Mouse (Mus musculus): ENCODE data around the gene E130114P18Rik. TPM values are rescaled to one million over a fixed set of nuclear protein-coding genes. Genes with fewer than 3 reads are reported as not detected.

Gene E130114P18Rik
- polyA plus RNA-seq, 1 experiment from 2014 or later: 0.35 TPM

- no peak for ATAC-seq (ENCODE audit: low FRiP score, low TSS enrichment)
- 39% methylated on average over 9 of the region's 9 CpGs for WGBS
- Histone ChIP-seq H3K27me3 (ENCODE audit: control insufficient read depth, insufficient read depth, low read length) (no peaks in the 10 kb centered on the region; the same call in 1 of the 2 replicates), H3K36me3 (ENCODE audit: control insufficient read depth, insufficient read depth, low read length) (no peaks in the 10 kb centered on the region), H3K4me1 (ENCODE audit: control insufficient read depth, insufficient read depth, low read length) (peaks cover 4% of the 10 kb centered on the region; the same call in 1 of the 2 replicates), H3K27ac (ENCODE audit: low read depth, low read length) (no peak overlapping the region), H3K4me3 (ENCODE audit: low read length) (no peak overlapping the region), H3K9me3 (ENCODE audit: control insufficient read depth, low read length) (no peaks in the 10 kb centered on the region), H3K9ac (ENCODE audit: low read depth, low read length) (no peak overlapping the region), H3K4me2 (replicated peaks; ENCODE audit: low read depth, low read length) (no peak overlapping the region)
Observed at GRCm38 (mm10) chr4:97710048-97710765, 67.7 kb downstream of the E130114P18Rik start.

- peak; percentile 92 for ATAC-seq (ENCODE audit: low FRiP score, low TSS enrichment)
- 24% methylated on average over 22 of the region's 22 CpGs for WGBS
- Histone ChIP-seq H3K9ac (ENCODE audit: low read depth, low read length) (no peak overlapping the region), H3K9me3 (ENCODE audit: control insufficient read depth, low read length) (no peaks in the 10 kb centered on the region), H3K27me3 (ENCODE audit: control insufficient read depth, insufficient read depth, low read length) (no peaks in the 10 kb centered on the region; the same call in 1 of the 2 replicates), H3K36me3 (ENCODE audit: control insufficient read depth, insufficient read depth, low read length) (no peaks in the 10 kb centered on the region), H3K4me2 (replicated peaks; ENCODE audit: low read depth, low read length) (peak overlapping the region; percentile 36), H3K4me1 (ENCODE audit: control insufficient read depth, insufficient read depth, low read length) (peaks cover 4% of the 10 kb centered on the region; the same call in 1 of the 2 replicates), H3K27ac (ENCODE audit: low read depth, low read length) (no peak overlapping the region), H3K4me3 (ENCODE audit: low read length) (peak overlapping the region; percentile 14)
Observed at GRCm38 (mm10) chr4:97707373-97708152, 70.3 kb downstream of the E130114P18Rik start.

GRCm38 (mm10) chr4:97696684-97697615, 80.9 kb downstream of the E130114P18Rik start:
- no peaks in the 10 kb centered on the region for H3K9me3 ChIP-seq (ENCODE audit: control insufficient read depth, low read length)
- no peak overlapping the region for H3K9ac ChIP-seq (ENCODE audit: low read depth, low read length)
- no peak overlapping the region for H3K4me3 ChIP-seq (ENCODE audit: low read length)
- ATAC-seq (ENCODE audit: low FRiP score, low TSS enrichment): peak; percentile 85
- no peaks in the 10 kb centered on the region for H3K27me3 ChIP-seq (ENCODE audit: control insufficient read depth, insufficient read depth, low read length)
- H3K4me2 ChIP-seq (replicated peaks; ENCODE audit: low read depth, low read length): no peak overlapping the region
- H3K36me3 ChIP-seq (ENCODE audit: control insufficient read depth, insufficient read depth, low read length): no peaks in the 10 kb centered on the region
- H3K27ac ChIP-seq (ENCODE audit: low read depth, low read length): no peak overlapping the region
- H3K4me1 ChIP-seq (ENCODE audit: control insufficient read depth, insufficient read depth, low read length): peaks cover 7% of the 10 kb centered on the region; the same call in 1 of the 2 replicates
- WGBS: 38% methylated on average over 7 of the region's 7 CpGs

GRCm38 (mm10) chr4:97695414-97696040, 82.4 kb downstream of the E130114P18Rik start:
- Histone ChIP-seq H3K4me3 (ENCODE audit: low read length) (no peak overlapping the region), H3K4me2 (replicated peaks; ENCODE audit: low read depth, low read length) (no peak overlapping the region), H3K27me3 (ENCODE audit: control insufficient read depth, insufficient read depth, low read length) (no peaks in the 10 kb centered on the region), H3K4me1 (ENCODE audit: control insufficient read depth, insufficient read depth, low read length) (peaks cover 7% of the 10 kb centered on the region; the same call in 1 of the 2 replicates), H3K9ac (ENCODE audit: low read depth, low read length) (no peak overlapping the region), H3K9me3 (ENCODE audit: control insufficient read depth, low read length) (no peaks in the 10 kb centered on the region), H3K27ac (ENCODE audit: low read depth, low read length) (no peak overlapping the region), H3K36me3 (ENCODE audit: control insufficient read depth, insufficient read depth, low read length) (no peaks in the 10 kb centered on the region)
- ATAC-seq (ENCODE audit: low FRiP score, low TSS enrichment): no peak
- WGBS: 58% methylated on average over 7 of the region's 7 CpGs

GRCm38 (mm10) chr4:97693931-97694330, 83.9 kb downstream of the E130114P18Rik start:
- peaks cover 10% of the 10 kb centered on the region; the same call in 1 of the 2 replicates for H3K4me1 ChIP-seq (ENCODE audit: control insufficient read depth, insufficient read depth, low read length)

DNA sequence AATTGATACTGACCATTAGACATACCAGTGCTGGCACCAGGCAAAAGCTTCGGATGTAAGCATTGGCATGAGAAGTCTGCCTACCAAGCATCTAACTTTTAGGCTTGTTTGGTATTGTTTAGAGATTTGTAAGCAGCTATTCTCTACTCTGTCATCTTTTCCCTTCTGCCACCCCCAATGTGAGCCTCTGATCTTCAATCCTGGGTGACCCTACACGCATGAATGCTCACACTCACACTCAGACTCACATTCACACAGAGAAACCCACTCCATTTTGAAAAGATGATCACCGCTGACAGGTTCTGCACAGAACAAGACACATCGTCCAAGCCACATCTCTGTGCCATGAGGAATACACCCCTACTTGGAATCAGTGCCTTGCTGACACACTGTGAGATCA, 84.8 kb downstream of the E130114P18Rik start:
- WGBS: 91% methylated on average over 4 of the region's 4 CpGs
- no peak overlapping the region for H3K4me3 ChIP-seq (ENCODE audit: low read length)
- peaks cover 10% of the 10 kb centered on the region; the same call in 1 of the 2 replicates for H3K4me1 ChIP-seq (ENCODE audit: control insufficient read depth, insufficient read depth, low read length)

More at GRCm38 (mm10) chr4:97693931-97694330, 83.9 kb downstream of the E130114P18Rik start:
- H3K4me2 ChIP-seq (replicated peaks; ENCODE audit: low read depth, low read length): no peak overlapping the region
- no peaks in the 10 kb centered on the region for H3K9me3 ChIP-seq (ENCODE audit: control insufficient read depth, low read length)
- no peak overlapping the region for H3K4me3 ChIP-seq (ENCODE audit: low read length)
- no peaks in the 10 kb centered on the region for H3K27me3 ChIP-seq (ENCODE audit: control insufficient read depth, insufficient read depth, low read length)
- no peak overlapping the region for H3K9ac ChIP-seq (ENCODE audit: low read depth, low read length)
- no peak for ATAC-seq (ENCODE audit: low FRiP score, low TSS enrichment)
- WGBS: 83% methylated on average over 4 of the region's 4 CpGs
- H3K27ac ChIP-seq (ENCODE audit: low read depth, low read length): no peak overlapping the region
- no peaks in the 10 kb centered on the region for H3K36me3 ChIP-seq (ENCODE audit: control insufficient read depth, insufficient read depth, low read length)

DNA sequence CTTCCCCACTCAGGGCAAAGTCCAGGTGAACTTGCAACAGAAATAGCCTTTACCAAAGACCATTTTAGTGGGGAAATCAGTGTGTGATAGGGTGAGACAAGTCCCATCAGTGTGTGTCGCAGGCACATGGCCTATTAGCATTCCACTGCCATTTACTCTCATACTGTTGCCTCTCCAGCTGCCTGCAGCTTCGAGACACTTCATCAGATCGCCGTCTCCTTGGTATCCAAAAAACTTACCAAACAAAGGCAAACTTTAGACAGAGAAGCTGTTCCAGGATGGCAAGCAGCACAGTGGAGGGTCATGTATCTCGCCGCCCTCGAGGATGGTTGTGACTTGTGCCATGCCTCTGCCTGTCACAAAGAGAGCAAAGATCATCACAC, 87.5 kb downstream of the E130114P18Rik start:
- H3K27me3 ChIP-seq (ENCODE audit: control insufficient read depth, insufficient read depth, low read length): no peaks in the 10 kb centered on the region
- 0 out of 2 replicates have a peak, but pooled peaks cover 3% of the 10 kb centered on the region for H3K4me1 ChIP-seq (ENCODE audit: control insufficient read depth, insufficient read depth, low read length)
- H3K9me3 ChIP-seq (ENCODE audit: control insufficient read depth, low read length): no peaks in the 10 kb centered on the region
- H3K9ac ChIP-seq (ENCODE audit: low read depth, low read length): no peak overlapping the region
- no peak for ATAC-seq (ENCODE audit: low FRiP score, low TSS enrichment)
- H3K4me2 ChIP-seq (replicated peaks; ENCODE audit: low read depth, low read length): no peak overlapping the region
- 88% methylated on average over 7 of the region's 7 CpGs for WGBS
- H3K36me3 ChIP-seq (ENCODE audit: control insufficient read depth, insufficient read depth, low read length): no peaks in the 10 kb centered on the region
- no peak overlapping the region for H3K27ac ChIP-seq (ENCODE audit: low read depth, low read length)
- no peak overlapping the region for H3K4me3 ChIP-seq (ENCODE audit: low read length)

More for the DNA sequence above, 84.8 kb downstream of the E130114P18Rik start:
- H3K9me3 ChIP-seq (ENCODE audit: control insufficient read depth, low read length): no peaks in the 10 kb centered on the region
- no peak overlapping the region for H3K9ac ChIP-seq (ENCODE audit: low read depth, low read length)
- no peaks in the 10 kb centered on the region for H3K36me3 ChIP-seq (ENCODE audit: control insufficient read depth, insufficient read depth, low read length)
- no peak for ATAC-seq (ENCODE audit: low FRiP score, low TSS enrichment)
- no peaks in the 10 kb centered on the region for H3K27me3 ChIP-seq (ENCODE audit: control insufficient read depth, insufficient read depth, low read length)
- no peak overlapping the region for H3K4me2 ChIP-seq (replicated peaks; ENCODE audit: low read depth, low read length)
- no peak overlapping the region for H3K27ac ChIP-seq (ENCODE audit: low read depth, low read length)

Data from kidney, embryonic 14.5 days (tissue).